Mouse (Mus musculus): ENCODE data around the gene Kcnq1. TPM values are rescaled to one million over a fixed set of nuclear protein-coding genes. Genes with fewer than 3 reads are reported as not detected.

Gene Kcnq1
- polyA plus RNA-seq, 1 experiment from 2014 or later: 0.63 TPM

DNA sequence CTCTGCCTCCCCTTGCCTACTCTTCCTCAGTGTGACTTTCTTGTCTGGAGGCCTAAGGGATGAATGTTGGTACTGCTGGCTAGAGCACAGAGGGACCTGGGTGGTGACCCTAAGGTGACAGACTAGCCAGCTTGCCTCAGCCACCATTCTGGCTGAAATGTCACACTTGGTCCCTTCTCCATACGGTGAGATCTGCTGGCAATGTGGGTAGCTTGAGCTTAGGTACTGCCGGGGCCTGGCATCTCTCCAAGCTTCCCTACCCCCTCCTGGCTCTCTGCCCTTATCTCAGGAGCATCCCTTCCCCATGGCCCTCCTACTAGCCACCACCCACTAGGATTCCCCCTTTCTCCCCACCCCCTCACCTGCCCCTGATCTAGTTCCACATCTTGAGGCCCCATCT is 283.7 kb downstream of the Kcnq1 start:
- Histone ChIP-seq H3K36me3 (replicated peaks; ENCODE audit: insufficient read depth, low read length) (no peaks in the 10 kb centered on the region), H3K9me3 (ENCODE audit: low read length) (no peaks in the 10 kb centered on the region), H3K27ac (ENCODE audit: low read depth) (no peak overlapping the region), H3K4me2 (ENCODE audit: low read depth, low read length) (no peak overlapping the region), H3K4me1 (ENCODE audit: insufficient read depth) (0 out of 2 replicates have a peak, but pooled peaks cover 3% of the 10 kb centered on the region), H3K27me3 (ENCODE audit: insufficient read depth, low read length) (no peaks in the 10 kb centered on the region), H3K4me3 (ENCODE audit: low read depth, low read length) (no peak overlapping the region), H3K9ac (replicated peaks) (no peak overlapping the region)
- no peak for ATAC-seq
- no peak for TF ChIP-seq CTCF (IDR thresholded peaks at IDR 0.05; ENCODE audit: low read depth)
- TF ChIP-seq EP300 (IDR thresholded peaks at IDR 0.05; ENCODE audit: low read depth): no peak
- no peak for DNase-seq
- WGBS (ENCODE audit: insufficient replicate concordance): 67% methylated on average over 2 of the region's 2 CpGs

GRCm38 (mm10) chr7:143390277-143390948 is 284.3 kb downstream of the Kcnq1 start:
- DNase-seq: no peak
- Histone ChIP-seq H3K9me3 (ENCODE audit: low read length) (no peaks in the 10 kb centered on the region), H3K27me3 (ENCODE audit: insufficient read depth, low read length) (no peaks in the 10 kb centered on the region), H3K4me3 (ENCODE audit: low read depth, low read length) (no peak overlapping the region), H3K9ac (replicated peaks) (no peak overlapping the region), H3K4me2 (ENCODE audit: low read depth, low read length) (no peak overlapping the region), H3K36me3 (replicated peaks; ENCODE audit: insufficient read depth, low read length) (no peaks in the 10 kb centered on the region), H3K4me1 (ENCODE audit: insufficient read depth) (0 out of 2 replicates have a peak, but pooled peaks cover 3% of the 10 kb centered on the region), H3K27ac (ENCODE audit: low read depth) (no peak overlapping the region)
- TF ChIP-seq CTCF (IDR thresholded peaks at IDR 0.05; ENCODE audit: low read depth): no peak
- TF ChIP-seq EP300 (IDR thresholded peaks at IDR 0.05; ENCODE audit: low read depth): no peak
- WGBS (ENCODE audit: insufficient replicate concordance): 76% methylated on average over 12 of the region's 12 CpGs
- ATAC-seq: no peak

DNA sequence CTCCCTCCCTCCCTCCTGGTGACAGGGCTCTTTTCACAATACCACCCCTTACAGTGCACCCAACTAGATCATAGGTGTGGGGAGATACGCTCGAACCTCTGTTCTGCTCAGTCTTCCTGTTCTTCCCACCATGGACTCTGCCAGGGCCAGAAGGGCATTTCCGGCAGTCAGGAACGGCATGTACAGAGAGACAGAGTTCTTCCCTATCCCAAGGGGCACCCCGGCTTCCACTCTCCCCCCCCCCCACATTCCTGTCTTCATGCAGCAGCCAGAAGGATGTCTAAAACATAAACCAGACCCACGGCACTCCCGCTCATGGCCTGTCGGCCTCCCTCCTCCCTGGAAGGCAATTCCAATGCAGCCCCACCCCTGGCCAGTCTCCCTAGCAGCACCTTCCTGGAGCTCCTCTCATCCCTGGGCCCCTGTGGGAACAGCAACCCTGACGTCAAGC is 289.0 kb downstream of the Kcnq1 start:
- 65% methylated on average over 9 of the region's 9 CpGs for WGBS (ENCODE audit: insufficient replicate concordance)
- ATAC-seq: peak; percentile 17; the same call in 1 of the 2 replicates
- H3K36me3 ChIP-seq (replicated peaks; ENCODE audit: insufficient read depth, low read length): no peaks in the 10 kb centered on the region
- no peak for DNase-seq
- no peak overlapping the region for H3K4me3 ChIP-seq (ENCODE audit: low read depth, low read length)
- H3K4me2 ChIP-seq (ENCODE audit: low read depth, low read length): no peak overlapping the region
- H3K9me3 ChIP-seq (ENCODE audit: low read length): no peaks in the 10 kb centered on the region
- H3K27ac ChIP-seq (ENCODE audit: low read depth): no peak overlapping the region
- no peak overlapping the region for H3K9ac ChIP-seq (replicated peaks)
- no peaks in the 10 kb centered on the region for H3K27me3 ChIP-seq (ENCODE audit: insufficient read depth, low read length)
- H3K4me1 ChIP-seq (ENCODE audit: insufficient read depth): peaks cover 3% of the 10 kb centered on the region; the same call in 1 of the 2 replicates
- TF ChIP-seq EP300 (IDR thresholded peaks at IDR 0.05; ENCODE audit: low read depth): no peak
- TF ChIP-seq CTCF (IDR thresholded peaks at IDR 0.05; ENCODE audit: low read depth): no peak

- H3K27me3 ChIP-seq (ENCODE audit: insufficient read depth, low read length): no peaks in the 10 kb centered on the region
- H3K4me3 ChIP-seq (ENCODE audit: low read depth, low read length): no peak overlapping the region
- no peaks in the 10 kb centered on the region for H3K36me3 ChIP-seq (replicated peaks; ENCODE audit: insufficient read depth, low read length)
- ATAC-seq (no peak), DNase-seq (no peak)
- peaks cover 17% of the 10 kb centered on the region for H3K4me1 ChIP-seq (ENCODE audit: insufficient read depth)
- H3K9me3 ChIP-seq (ENCODE audit: low read length): no peaks in the 10 kb centered on the region
- H3K4me2 ChIP-seq (ENCODE audit: low read depth, low read length): no peak overlapping the region
- H3K9ac ChIP-seq (replicated peaks): no peak overlapping the region
- TF ChIP-seq EP300 (IDR thresholded peaks at IDR 0.05; ENCODE audit: low read depth) (no peak), CTCF (IDR thresholded peaks at IDR 0.05; ENCODE audit: low read depth) (no peak)
- 55% methylated on average over 10 of the region's 10 CpGs for WGBS (ENCODE audit: insufficient replicate concordance)
- H3K27ac ChIP-seq (ENCODE audit: low read depth): peak overlapping the region; percentile 18; the same call in 1 of the 2 replicates
Observed at GRCm38 (mm10) chr7:143399756-143400155, 293.6 kb downstream of the Kcnq1 start.

DNA sequence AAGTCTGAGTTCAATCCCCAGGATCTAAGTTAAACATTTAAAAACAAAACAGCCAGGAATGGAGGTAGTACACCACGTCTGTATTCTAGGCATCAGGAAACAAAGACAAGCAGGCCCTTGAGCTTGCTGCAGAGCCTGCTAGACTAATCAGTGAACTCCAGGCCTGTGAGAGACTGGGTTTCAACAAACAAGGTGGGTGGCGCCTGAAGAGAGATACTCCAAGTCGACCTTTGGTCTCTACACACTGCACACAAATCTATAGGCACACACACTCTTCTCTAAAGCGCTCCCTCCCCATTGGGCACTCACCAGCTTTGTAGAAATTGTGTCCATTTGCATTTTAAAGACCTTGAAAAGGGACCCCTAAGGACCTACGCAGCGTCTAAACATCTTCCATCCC is 294.4 kb downstream of the Kcnq1 start:
- WGBS (ENCODE audit: insufficient replicate concordance): 43% methylated on average over 6 of the region's 6 CpGs
- TF ChIP-seq CTCF (IDR thresholded peaks at IDR 0.05; ENCODE audit: low read depth): no peak
- TF ChIP-seq EP300 (IDR thresholded peaks at IDR 0.05; ENCODE audit: low read depth): no peak
- Histone ChIP-seq H3K36me3 (replicated peaks; ENCODE audit: insufficient read depth, low read length) (no peaks in the 10 kb centered on the region), H3K4me1 (ENCODE audit: insufficient read depth) (peaks cover 17% of the 10 kb centered on the region), H3K27ac (ENCODE audit: low read depth) (peak overlapping the region; percentile 18; the same call in 1 of the 2 replicates), H3K9ac (replicated peaks) (no peak overlapping the region), H3K4me2 (ENCODE audit: low read depth, low read length) (no peak overlapping the region), H3K9me3 (ENCODE audit: low read length) (no peaks in the 10 kb centered on the region), H3K27me3 (ENCODE audit: insufficient read depth, low read length) (no peaks in the 10 kb centered on the region), H3K4me3 (ENCODE audit: low read depth, low read length) (no peak overlapping the region)
- ATAC-seq (peak; percentile 87), DNase-seq (peak; percentile 30)

DNA sequence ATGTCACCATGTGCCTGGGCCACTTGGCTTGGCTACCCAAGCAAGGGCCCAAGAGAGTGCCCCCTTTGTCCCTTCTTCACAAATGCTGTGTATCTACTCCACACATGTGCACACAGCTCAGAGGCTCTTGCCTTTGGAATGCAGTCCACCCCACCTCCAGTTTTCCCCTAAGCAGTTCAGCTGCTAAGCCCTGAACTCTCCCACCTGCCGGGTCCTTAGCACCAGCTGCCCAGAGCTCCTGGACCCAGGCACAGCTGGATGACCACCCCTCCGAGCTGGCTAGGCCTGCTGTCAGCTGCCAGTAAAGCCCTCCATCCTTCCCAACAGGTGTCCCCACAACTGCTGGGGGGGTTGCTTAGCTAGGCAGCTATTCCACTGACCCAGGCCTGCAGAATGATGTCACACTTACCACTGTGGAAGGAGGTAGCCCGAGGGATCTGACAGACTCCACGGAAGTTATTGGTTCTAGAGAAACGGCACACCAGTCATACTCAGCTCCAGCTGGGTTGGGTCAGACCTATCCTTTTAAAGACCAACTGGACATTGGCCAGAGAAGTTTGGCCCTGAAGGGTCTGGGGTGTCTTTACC is 295.4 kb downstream of the Kcnq1 start:
- TF ChIP-seq EP300 (IDR thresholded peaks at IDR 0.05; ENCODE audit: low read depth): no peak
- TF ChIP-seq CTCF (IDR thresholded peaks at IDR 0.05; ENCODE audit: low read depth): no peak
- Histone ChIP-seq H3K36me3 (replicated peaks; ENCODE audit: insufficient read depth, low read length) (no peaks in the 10 kb centered on the region), H3K9me3 (ENCODE audit: low read length) (no peaks in the 10 kb centered on the region), H3K4me3 (ENCODE audit: low read depth, low read length) (no peak overlapping the region), H3K9ac (replicated peaks) (no peak overlapping the region), H3K27me3 (ENCODE audit: insufficient read depth, low read length) (no peaks in the 10 kb centered on the region), H3K4me2 (ENCODE audit: low read depth, low read length) (no peak overlapping the region), H3K4me1 (ENCODE audit: insufficient read depth) (peaks cover 17% of the 10 kb centered on the region), H3K27ac (ENCODE audit: low read depth) (no peak overlapping the region)
- peak; percentile 17; the same call in 1 of the 2 replicates for ATAC-seq
- 57% methylated on average over 5 of the region's 5 CpGs for WGBS (ENCODE audit: insufficient replicate concordance)
- DNase-seq: no peak
